31 mouse cellular contexts compared by ENCODE assay signal in genomic region chr6:41019140-41019539, GRCm38 (mm10). TPM values are rescaled to one million over a fixed set of nuclear protein-coding genes. Genes with fewer than 3 reads are reported as not detected.
DNase-seq lines count a peak whose midpoint lies in the region; ATAC-seq and TF ChIP-seq lines count a peak whose summit lies in the region.
"Had no signal": no experiment of that assay in that cellular context is flagged by ENCODE, and none has a peak within 500 bp of the region (broad histone marks: within the 10 kb centered on the region; RNA-seq: fewer than 3 reads in every experiment).

No protein-coding gene starts in this region.

- peak overlapping the region; percentile 59 for H3K27ac ChIP-seq in bone marrow macrophage, adult 2 months (ENCODE audit: insufficient read depth, low read depth, low read length)
- H3K27ac ChIP-seq in macrophage: peak overlapping the region; percentile 4; the same call in 1 of the 2 replicates
- H3K27ac ChIP-seq: embryonic facial prominence, embryonic 13.5 days; embryonic facial prominence, embryonic 15.5 days; forebrain, embryonic 10.5 days; forebrain, embryonic 12.5 days had no signal

- no peak for TF ChIP-seq POLR2A in bone marrow macrophage, adult 2 months (IDR thresholded peaks at IDR 0.05; ENCODE audit: borderline replicate concordance, low read depth, low read length)

- DNase-seq in urinary bladder, postnatal 4 days (ENCODE audit: low spot score in 2 of 2): no peak
- no peak for DNase-seq in spleen, postnatal 14 days (ENCODE audit: low spot score in 2 of 2)
- DNase-seq in T-cell, adult 2 months (ENCODE audit: low spot score): no peak
- DNase-seq: adrenal gland, adult 2 months; adrenal gland, postnatal 10 days; adrenal gland, postnatal 36 days; B cell, adult 2 months; cerebellum, adult 11 months; cerebellum, adult 18-20 months; cerebellum, adult 8-10 months; cerebellum, adult 9-11 months; cerebellum, postnatal 14 days; cerebellum, postnatal 36 days; embryo, embryonic 11 days had no signal

- H3K4me1 ChIP-seq in bone marrow macrophage, adult 2 months (ENCODE audit: control insufficient read depth, insufficient read depth, low read length): peaks cover 12% of the 10 kb centered on the region
- H3K4me1 ChIP-seq: embryonic facial prominence, embryonic 13.5 days; embryonic facial prominence, embryonic 15.5 days; forebrain, embryonic 10.5 days; forebrain, embryonic 12.5 days had no signal

- no peak overlapping the region for H3K4me3 ChIP-seq in bone marrow macrophage, adult 2 months (ENCODE audit: insufficient read depth, low read length)
- H3K4me3 ChIP-seq in macrophage (ENCODE audit: inconsistent target): no peak overlapping the region
- H3K4me3 ChIP-seq: embryonic facial prominence, embryonic 13.5 days; embryonic facial prominence, embryonic 15.5 days; erythroblast, embryonic 14.5 days; forebrain, embryonic 10.5 days; forebrain, embryonic 12.5 days had no signal

- peak; percentile 51 for ATAC-seq in megakaryocyte progenitor cell, adult 5-6 weeks (replicated peaks; ENCODE audit: poor library complexity)
- ATAC-seq: CD4-positive, CD25-positive, alpha-beta regulatory T cell, adult 4 months; forebrain, embryonic 14.5 days; forebrain, embryonic 16.5 days; Patski had no signal

- no peaks in the 10 kb centered on the region for H3K36me3 ChIP-seq in macrophage (ENCODE audit: inconsistent target)
- H3K36me3 ChIP-seq: embryonic facial prominence, embryonic 13.5 days; embryonic facial prominence, embryonic 15.5 days; forebrain, embryonic 10.5 days; forebrain, embryonic 12.5 days; G1E had no signal

- 34% methylated on average over 2 of the region's 2 CpGs for WGBS in macrophage (ENCODE audit: missing documents)

- TF ChIP-seq CTCF in bone marrow macrophage, adult 2 months (IDR thresholded peaks at IDR 0.05; ENCODE audit: low read depth, low read length): no peak

- no peaks in the 10 kb centered on the region for H3K79me2 ChIP-seq in macrophage (ENCODE audit: inconsistent target)

RNA-seq across cellular contexts. Expression of gene 2210010C04Rik, which starts 16.2 kb away (rescaled TPM):
- polyA plus RNA-seq in bone marrow macrophage, adult 2 months (2012; ENCODE audit: insufficient read depth, insufficient read length, missing spikeins): not detected in 2 replicates
- total RNA-seq in macrophage (2018; cell fraction: chromatin; rRNA removed): not detected
- total RNA-seq in macrophage (2018; cell fraction: cytosol; rRNA removed): not detected
- total RNA-seq in macrophage (2018; cell fraction: nucleus; rRNA removed): not detected
- polyA plus RNA-seq in macrophage (2018): not detected in 3 replicates
- total RNA-seq in megakaryocyte progenitor cell, adult 5-6 weeks (2015): not detected in 2 replicates
- not detected in 2 replicates for total RNA-seq in megakaryocyte progenitor cell, adult 5-6 weeks (2017)
- total RNA-seq: adrenal gland, adult 2 months; adrenal gland, postnatal 10 days; adrenal gland, postnatal 36 days; CH12.LX; common myeloid progenitor, adult 5-6 weeks; G1E had no signal
- polyA plus RNA-seq: brain, embryonic 14.5 days; CD4-positive, CD25-positive, alpha-beta regulatory T cell, adult 4 months; embryonic facial prominence, embryonic 11.5 days; embryonic facial prominence, embryonic 13.5 days; embryonic facial prominence, embryonic 15.5 days; erythroblast, embryonic 14.5 days; forebrain, embryonic 10.5 days; forebrain, embryonic 12.5 days; forebrain, embryonic 14.5 days; forebrain, embryonic 16.5 days; G1E had no signal

RNA-seq across cellular contexts. Expression of gene Gm2663, which starts 19.9 kb away (rescaled TPM):
- not detected in 2 replicates for polyA plus RNA-seq in bone marrow macrophage, adult 2 months (2012; ENCODE audit: insufficient read depth, insufficient read length, missing spikeins)
- not detected for total RNA-seq in macrophage (2018; cell fraction: chromatin; rRNA removed)
- not detected for total RNA-seq in macrophage (2018; cell fraction: cytosol; rRNA removed)
- not detected for total RNA-seq in macrophage (2018; cell fraction: nucleus; rRNA removed)
- polyA plus RNA-seq in macrophage (2018): not detected in 3 replicates
- total RNA-seq in megakaryocyte progenitor cell, adult 5-6 weeks (2015): not detected in 2 replicates
- not detected in 2 replicates for total RNA-seq in megakaryocyte progenitor cell, adult 5-6 weeks (2017)
- total RNA-seq: adrenal gland, adult 2 months; adrenal gland, postnatal 10 days; adrenal gland, postnatal 36 days; CH12.LX; common myeloid progenitor, adult 5-6 weeks; G1E had no signal
- polyA plus RNA-seq: adrenal gland, adult 2 months; brain, embryonic 14.5 days; CD4-positive, CD25-positive, alpha-beta regulatory T cell, adult 4 months; embryonic facial prominence, embryonic 11.5 days; embryonic facial prominence, embryonic 13.5 days; embryonic facial prominence, embryonic 15.5 days; erythroblast, embryonic 14.5 days; forebrain, embryonic 10.5 days; forebrain, embryonic 12.5 days; forebrain, embryonic 14.5 days; forebrain, embryonic 16.5 days; G1E; Patski had no signal

RNA-seq across cellular contexts. Expression of gene 1810009J06Rik, which starts 54.6 kb away (rescaled TPM):
- not detected in 2 replicates for polyA plus RNA-seq in bone marrow macrophage, adult 2 months (2012; ENCODE audit: insufficient read depth, insufficient read length, missing spikeins)
- total RNA-seq in macrophage (2018; cell fraction: chromatin; rRNA removed): not detected
- total RNA-seq in macrophage (2018; cell fraction: cytosol; rRNA removed): not detected
- not detected for total RNA-seq in macrophage (2018; cell fraction: nucleus; rRNA removed)
- polyA plus RNA-seq in macrophage (2018): not detected in 3 replicates
- total RNA-seq in megakaryocyte progenitor cell, adult 5-6 weeks (2015): not detected in 2 replicates
- not detected in 2 replicates for total RNA-seq in megakaryocyte progenitor cell, adult 5-6 weeks (2017)
- total RNA-seq: adrenal gland, adult 2 months; adrenal gland, postnatal 10 days; adrenal gland, postnatal 36 days; CH12.LX; common myeloid progenitor, adult 5-6 weeks; G1E had no signal
- polyA plus RNA-seq: adrenal gland, adult 2 months; brain, embryonic 14.5 days; embryonic facial prominence, embryonic 11.5 days; embryonic facial prominence, embryonic 13.5 days; embryonic facial prominence, embryonic 15.5 days; erythroblast, embryonic 14.5 days; forebrain, embryonic 10.5 days; forebrain, embryonic 12.5 days; forebrain, embryonic 14.5 days; forebrain, embryonic 16.5 days; G1E; Patski had no signal
